ENCODE assay signal across 22 mouse cellular contexts in the genomic region with DNA sequence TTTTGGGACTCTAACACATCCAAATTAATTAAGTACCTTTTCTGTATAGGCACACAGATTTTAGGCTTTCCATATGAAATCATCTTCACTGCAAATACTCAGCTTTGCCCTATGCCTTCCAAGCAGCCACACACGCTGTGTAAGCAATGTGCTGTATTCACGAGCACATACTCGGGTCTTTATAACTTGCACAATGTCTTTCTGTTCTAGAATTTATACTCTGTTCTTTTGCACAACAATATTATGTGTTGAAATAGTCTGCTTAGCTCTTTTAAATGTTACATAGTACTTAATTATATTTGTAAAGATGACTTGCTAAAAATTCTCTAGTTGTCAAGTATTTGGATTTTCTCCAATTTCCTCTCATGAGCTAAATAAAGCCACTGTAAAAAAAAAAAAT. TPM values are rescaled to one million over a fixed set of nuclear protein-coding genes. Genes with fewer than 3 reads are reported as not detected.
A peak's percentile ranks its signal among the peaks of the same experiment; 100 is the strongest.
DNase-seq lines count a peak whose midpoint lies in the region; ATAC-seq and TF ChIP-seq lines count a peak whose summit lies in the region.
"Had no signal": no experiment of that assay in that cellular context is flagged by ENCODE, and none has a peak within 500 bp of the region (broad histone marks: within the 10 kb centered on the region; RNA-seq: fewer than 3 reads in every experiment).

No protein-coding gene starts in this region.

- no peak for ATAC-seq in forebrain, embryonic 14.5 days
- ATAC-seq in forebrain, embryonic 15.5 days (replicated peaks) = no peak
- no peak for ATAC-seq in heart, postnatal 0 days (ENCODE audit: insufficient read depth, low read depth)
- peak; percentile 83 for ATAC-seq in lung, embryonic 16.5 days (ENCODE audit: low read depth)
- no peak for ATAC-seq in hindbrain, embryonic 13.5 days (ENCODE audit: low FRiP score)
- ATAC-seq: CD4-positive, CD25-positive, alpha-beta regulatory T cell, adult 4 months; forebrain, embryonic 13.5 days; intestine, embryonic 15.5 days had no signal

- no peak overlapping the region for H3K27ac ChIP-seq in forebrain, embryonic 14.5 days (ENCODE audit: low read depth, low read length)
- no peak overlapping the region for H3K27ac ChIP-seq in forebrain, embryonic 15.5 days (replicated peaks)
- H3K27ac ChIP-seq in heart, postnatal 0 days (ENCODE audit: low read depth) = peak overlapping the region; percentile 48; the same call in 1 of the 2 replicates
- H3K27ac ChIP-seq in heart, embryonic 10.5 days = no peak overlapping the region
- peak overlapping the region; percentile 53 for H3K27ac ChIP-seq in lung, embryonic 16.5 days (ENCODE audit: low read length)
- H3K27ac ChIP-seq in hindbrain, embryonic 13.5 days = no peak overlapping the region
- H3K27ac ChIP-seq: embryonic facial prominence, embryonic 10.5 days; forebrain, embryonic 13.5 days; hindbrain, embryonic 14.5 days; intestine, embryonic 15.5 days had no signal

- no peaks in the 10 kb centered on the region for H3K36me3 ChIP-seq in forebrain, embryonic 14.5 days (ENCODE audit: control insufficient read depth, insufficient read depth, low read length)
- no peaks in the 10 kb centered on the region for H3K36me3 ChIP-seq in forebrain, embryonic 15.5 days
- H3K36me3 ChIP-seq in heart, postnatal 0 days (replicated peaks; ENCODE audit: control insufficient read depth, insufficient read depth, low read length) = no peaks in the 10 kb centered on the region
- H3K36me3 ChIP-seq in heart, embryonic 10.5 days = no peaks in the 10 kb centered on the region
- H3K36me3 ChIP-seq in lung, embryonic 16.5 days (ENCODE audit: control insufficient read depth, insufficient read depth, low read length) = no peaks in the 10 kb centered on the region
- no peaks in the 10 kb centered on the region for H3K36me3 ChIP-seq in hindbrain, embryonic 13.5 days
- H3K36me3 ChIP-seq: embryonic facial prominence, embryonic 10.5 days; G1E; intestine, embryonic 15.5 days had no signal

- no peak overlapping the region for H3K9ac ChIP-seq in forebrain, embryonic 14.5 days (ENCODE audit: low read length)
- H3K9ac ChIP-seq in forebrain, embryonic 15.5 days (replicated peaks) = no peak overlapping the region
- H3K9ac ChIP-seq in heart, postnatal 0 days (replicated peaks; ENCODE audit: low read depth, low read length) = no peak overlapping the region
- no peak overlapping the region for H3K9ac ChIP-seq in lung, embryonic 16.5 days (ENCODE audit: low read length)
- H3K9ac ChIP-seq in hindbrain, embryonic 13.5 days = no peak overlapping the region
- H3K9ac ChIP-seq: forebrain, embryonic 13.5 days; hindbrain, embryonic 14.5 days; intestine, embryonic 15.5 days had no signal

- TF ChIP-seq EP300 in heart, postnatal 0 days (IDR thresholded peaks at IDR 0.05; ENCODE audit: low read depth) = no peak

- TF ChIP-seq CTCF in heart, postnatal 0 days (IDR thresholded peaks at IDR 0.05; ENCODE audit: low read depth) = no peak

- no peak overlapping the region for H3K4me3 ChIP-seq in forebrain, embryonic 14.5 days (ENCODE audit: low read depth, low read length)
- no peak overlapping the region for H3K4me3 ChIP-seq in forebrain, embryonic 15.5 days
- H3K4me3 ChIP-seq in heart, postnatal 0 days (ENCODE audit: low read depth, low read length) = no peak overlapping the region
- no peak overlapping the region for H3K4me3 ChIP-seq in heart, embryonic 10.5 days
- no peak overlapping the region for H3K4me3 ChIP-seq in lung, embryonic 16.5 days (ENCODE audit: low read length)
- H3K4me3 ChIP-seq in hindbrain, embryonic 13.5 days = no peak overlapping the region
- H3K4me3 ChIP-seq: embryonic facial prominence, embryonic 10.5 days; forebrain, embryonic 13.5 days; intestine, embryonic 15.5 days had no signal

- H3K4me2 ChIP-seq in forebrain, embryonic 14.5 days (ENCODE audit: low read length) = no peak overlapping the region
- H3K4me2 ChIP-seq in forebrain, embryonic 15.5 days (replicated peaks) = no peak overlapping the region
- no peak overlapping the region for H3K4me2 ChIP-seq in heart, postnatal 0 days (ENCODE audit: low read depth, low read length)
- H3K4me2 ChIP-seq in lung, embryonic 16.5 days (ENCODE audit: low read depth, low read length) = no peak overlapping the region
- H3K4me2 ChIP-seq in hindbrain, embryonic 13.5 days = no peak overlapping the region
- H3K4me2 ChIP-seq: forebrain, embryonic 13.5 days; heart, embryonic 11.5 days; hindbrain, embryonic 14.5 days; intestine, embryonic 15.5 days had no signal

- no peaks in the 10 kb centered on the region for H3K4me1 ChIP-seq in forebrain, embryonic 14.5 days (ENCODE audit: control insufficient read depth, insufficient read depth, low read length)
- no peaks in the 10 kb centered on the region for H3K4me1 ChIP-seq in forebrain, embryonic 15.5 days
- H3K4me1 ChIP-seq in heart, postnatal 0 days (ENCODE audit: control insufficient read depth, insufficient read depth) = peaks cover 10% of the 10 kb centered on the region; the same call in 1 of the 2 replicates
- H3K4me1 ChIP-seq in heart, embryonic 10.5 days = no peaks in the 10 kb centered on the region
- no peaks in the 10 kb centered on the region for H3K4me1 ChIP-seq in lung, embryonic 16.5 days (replicated peaks; ENCODE audit: control insufficient read depth, insufficient read depth, low read length)
- H3K4me1 ChIP-seq in hindbrain, embryonic 13.5 days (replicated peaks) = no peaks in the 10 kb centered on the region
- H3K4me1 ChIP-seq: embryonic facial prominence, embryonic 10.5 days; forebrain, embryonic 13.5 days; intestine, embryonic 15.5 days had no signal

- peak; percentile 22 for DNase-seq in forebrain, embryonic 14.5 days (ENCODE audit: low spot score)
- DNase-seq in heart, postnatal 0 days (ENCODE audit: low spot score) = peak; percentile 66
- no peak for DNase-seq in heart, embryonic 10.5 days (ENCODE audit: low spot score)
- no peak for DNase-seq in lung, adult 18-20 months
- DNase-seq in skeletal muscle tissue, adult 2 months (ENCODE audit: low read depth, low spot score) = peak; percentile 18
- DNase-seq: adrenal gland, postnatal 10 days; B cell, adult 2 months; cerebellum, adult 18-20 months; cerebellum, adult 9-11 months; gastrocnemius, postnatal 25 days; heart, postnatal 10 days had no signal

- no peaks in the 10 kb centered on the region for H3K27me3 ChIP-seq in forebrain, embryonic 14.5 days (replicated peaks; ENCODE audit: control insufficient read depth, insufficient read depth, low read length)
- no peaks in the 10 kb centered on the region for H3K27me3 ChIP-seq in forebrain, embryonic 15.5 days
- no peaks in the 10 kb centered on the region for H3K27me3 ChIP-seq in heart, postnatal 0 days (ENCODE audit: control insufficient read depth, insufficient read depth, low read length)
- H3K27me3 ChIP-seq in heart, embryonic 10.5 days (ENCODE audit: insufficient read depth, poor library complexity, severe bottlenecking) = no peaks in the 10 kb centered on the region
- H3K27me3 ChIP-seq in lung, embryonic 16.5 days (ENCODE audit: control insufficient read depth, insufficient read depth, low read depth, low read length) = no peaks in the 10 kb centered on the region
- H3K27me3 ChIP-seq in hindbrain, embryonic 13.5 days = no peaks in the 10 kb centered on the region
- H3K27me3 ChIP-seq: forebrain, embryonic 13.5 days; intestine, embryonic 15.5 days had no signal

- H3K9me3 ChIP-seq in forebrain, embryonic 14.5 days (replicated peaks; ENCODE audit: control insufficient read depth, low read length) = no peaks in the 10 kb centered on the region
- H3K9me3 ChIP-seq in forebrain, embryonic 15.5 days = no peaks in the 10 kb centered on the region
- no peaks in the 10 kb centered on the region for H3K9me3 ChIP-seq in heart, postnatal 0 days (replicated peaks; ENCODE audit: control insufficient read depth, low read length)
- H3K9me3 ChIP-seq in heart, embryonic 10.5 days = no peaks in the 10 kb centered on the region
- no peaks in the 10 kb centered on the region for H3K9me3 ChIP-seq in lung, embryonic 16.5 days (ENCODE audit: control insufficient read depth, low read length)
- no peaks in the 10 kb centered on the region for H3K9me3 ChIP-seq in hindbrain, embryonic 13.5 days
- H3K9me3 ChIP-seq: embryonic facial prominence, embryonic 10.5 days; forebrain, embryonic 13.5 days; intestine, embryonic 15.5 days had no signal

- 77% methylated on average over 3 of the region's 3 CpGs for WGBS in forebrain, embryonic 14.5 days
- 69% methylated on average over 3 of the region's 3 CpGs for WGBS in forebrain, embryonic 15.5 days
- WGBS in heart, postnatal 0 days = 32% methylated on average over 3 of the region's 3 CpGs
- 86% methylated on average over 3 of the region's 3 CpGs for WGBS in heart, embryonic 10.5 days
- WGBS in lung, embryonic 16.5 days = 34% methylated on average over 3 of the region's 3 CpGs
- WGBS in hindbrain, embryonic 13.5 days = 85% methylated on average over 3 of the region's 3 CpGs

RNA-seq across cellular contexts. Expression of a gene that starts 29.8 kb away (rescaled TPM):
- polyA plus RNA-seq in forebrain, embryonic 14.5 days (2014; fragmentation: Nextera tagmentation; extraction: Ambion mirVana) = not detected in 2 replicates
- polyA plus RNA-seq in forebrain, embryonic 15.5 days (2015; fragmentation: Nextera tagmentation; extraction: Ambion mirVana) = not detected in 2 replicates
- total RNA-seq in heart, postnatal 0 days (2014; rRNA removed; ENCODE audit: low replicate concordance) = 83.2 and 87.1 TPM in 2 replicates
- polyA plus RNA-seq in heart, postnatal 0 days (2015; fragmentation: Nextera tagmentation; extraction: Ambion mirVana) = 52.5 and 58.1 TPM in 2 replicates
- 0.07 TPM in 1 of 2 replicates, not detected in the other for polyA plus RNA-seq in heart, embryonic 10.5 days (2016; fragmentation: Nextera tagmentation; extraction: Ambion mirVana)
- 36.4 and 48.2 TPM in 2 replicates for polyA plus RNA-seq in lung, embryonic 16.5 days (2015; fragmentation: Nextera tagmentation; extraction: Ambion mirVana)
- polyA plus RNA-seq in hindbrain, embryonic 13.5 days (2015; fragmentation: Nextera tagmentation; extraction: Ambion mirVana) = 0.25 and 0.40 TPM in 2 replicates
- total RNA-seq: G1E; hematopoietic stem cell, adult 5-6 weeks had no signal
- polyA plus RNA-seq: forebrain, embryonic 13.5 days; G1E had no signal

Comparison
In these comparisons a context has a peak if more than half of its experiments do, and no peak if none do; other contexts are left out.
1. DNase-seq: peak in forebrain, embryonic 14.5 days (single experiment), heart, postnatal 0 days (single experiment) and skeletal muscle tissue, adult 2 months (single experiment); none in heart, embryonic 10.5 days (single experiment) and lung, adult 18-20 months (0 of 2).
2. H3K27ac ChIP-seq: peak in heart, postnatal 0 days (single experiment) and lung, embryonic 16.5 days (single experiment); none in forebrain, embryonic 14.5 days (single experiment), forebrain, embryonic 15.5 days (single experiment), heart, embryonic 10.5 days (single experiment) and hindbrain, embryonic 13.5 days (single experiment).
3. RNA of a gene that starts 29.8 kb away (polyA plus RNA-seq): 52.5 to 58.1 TPM in heart, postnatal 0 days and 36.4 to 48.2 TPM in lung, embryonic 16.5 days; 0.25 to 0.40 TPM in hindbrain, embryonic 13.5 days, not detected in forebrain, embryonic 15.5 days, not detected in forebrain, embryonic 14.5 days and 0.07 TPM in heart, embryonic 10.5 days; every median in the first group is over 10 times any median in the second.